Mouse (Mus musculus): ENCODE results near the gene Gm11027. TPM values are rescaled to one million over a fixed set of nuclear protein-coding genes. Genes with fewer than 3 reads are reported as not detected.

Gm11027 gene
- total RNA-seq, 2 experiments from 2014 or later = not detected

GRCm38 (mm10) chr12:116275631-116276030 is 445 bp downstream of the Gm11027 start:
- ATAC-seq (replicated peaks; ENCODE audit: low FRiP score, low TSS enrichment, poor library complexity, severe bottlenecking) = no peak

GRCm38 (mm10) chr12:116276961-116277360 is 1.8 kb downstream of the Gm11027 start:
- ATAC-seq (replicated peaks; ENCODE audit: low FRiP score, low TSS enrichment, poor library complexity, severe bottlenecking) = peak; percentile 31

GRCm38 (mm10) chr12:116278541-116278940 is 3.4 kb downstream of the Gm11027 start:
- ATAC-seq (replicated peaks; ENCODE audit: low FRiP score, low TSS enrichment, poor library complexity, severe bottlenecking) = no peak

- ATAC-seq (replicated peaks; ENCODE audit: low FRiP score, low TSS enrichment, poor library complexity, severe bottlenecking) = no peak
Observed at GRCm38 (mm10) chr12:116279181-116279580, 4.0 kb downstream of the Gm11027 start.

- no peak for ATAC-seq (replicated peaks; ENCODE audit: low FRiP score, low TSS enrichment, poor library complexity, severe bottlenecking)
Observed at GRCm38 (mm10) chr12:116280149-116280652, 5.0 kb downstream of the Gm11027 start.

GRCm38 (mm10) chr12:116280653-116281364 is 5.6 kb downstream of the Gm11027 start, which contains the start of gene Esyt2:
Esyt2 (plus strand) TSS chr12:116281196.
- ATAC-seq (replicated peaks; ENCODE audit: low FRiP score, low TSS enrichment, poor library complexity, severe bottlenecking) = peak; percentile 78

GRCm38 (mm10) chr12:116281427-116282281 is 6.5 kb downstream of the Gm11027 start:
- peak; percentile 13; the same call in 1 of the 2 replicates for ATAC-seq (replicated peaks; ENCODE audit: low FRiP score, low TSS enrichment, poor library complexity, severe bottlenecking)

- ATAC-seq (replicated peaks; ENCODE audit: low FRiP score, low TSS enrichment, poor library complexity, severe bottlenecking) = no peak
Observed at GRCm38 (mm10) chr12:116282856-116283255, 7.7 kb downstream of the Gm11027 start.

- ATAC-seq (replicated peaks; ENCODE audit: low FRiP score, low TSS enrichment, poor library complexity, severe bottlenecking) = peak; percentile 58
Observed at GRCm38 (mm10) chr12:116283511-116283910, 8.3 kb downstream of the Gm11027 start.

GRCm38 (mm10) chr12:116293185-116293584 is 18.0 kb downstream of the Gm11027 start:
- peak; percentile 54 for ATAC-seq (replicated peaks; ENCODE audit: low FRiP score, low TSS enrichment, poor library complexity, severe bottlenecking)

GRCm38 (mm10) chr12:116293599-116294292 is 18.6 kb downstream of the Gm11027 start:
- no peak for ATAC-seq (replicated peaks; ENCODE audit: low FRiP score, low TSS enrichment, poor library complexity, severe bottlenecking)

- ATAC-seq (replicated peaks; ENCODE audit: low FRiP score, low TSS enrichment, poor library complexity, severe bottlenecking) = no peak
Observed at GRCm38 (mm10) chr12:116299906-116300305, 24.7 kb downstream of the Gm11027 start.

- ATAC-seq (replicated peaks; ENCODE audit: low FRiP score, low TSS enrichment, poor library complexity, severe bottlenecking) = peak; percentile 87
Observed at GRCm38 (mm10) chr12:116302181-116302580, 27.0 kb downstream of the Gm11027 start.

GRCm38 (mm10) chr12:116306042-116306441 is 30.9 kb downstream of the Gm11027 start:
- no peak for ATAC-seq (replicated peaks; ENCODE audit: low FRiP score, low TSS enrichment, poor library complexity, severe bottlenecking)

GRCm38 (mm10) chr12:116307870-116308269 is 32.7 kb downstream of the Gm11027 start:
- ATAC-seq (replicated peaks; ENCODE audit: low FRiP score, low TSS enrichment, poor library complexity, severe bottlenecking) = 0 out of 2 replicates have a peak, but pooled peaks have one; percentile 25

- peak; percentile 64 for ATAC-seq (replicated peaks; ENCODE audit: low FRiP score, low TSS enrichment, poor library complexity, severe bottlenecking)
Observed at GRCm38 (mm10) chr12:116308612-116309011, 33.4 kb downstream of the Gm11027 start.

GRCm38 (mm10) chr12:116313816-116314215 is 38.6 kb downstream of the Gm11027 start:
- no peak for ATAC-seq (replicated peaks; ENCODE audit: low FRiP score, low TSS enrichment, poor library complexity, severe bottlenecking)

GRCm38 (mm10) chr12:116315498-116315897 is 40.3 kb downstream of the Gm11027 start:
- 0 out of 2 replicates have a peak, but pooled peaks have one; percentile 8 for ATAC-seq (replicated peaks; ENCODE audit: low FRiP score, low TSS enrichment, poor library complexity, severe bottlenecking)

- ATAC-seq (replicated peaks; ENCODE audit: low FRiP score, low TSS enrichment, poor library complexity, severe bottlenecking) = no peak
Observed at GRCm38 (mm10) chr12:116317818-116318217, 42.6 kb downstream of the Gm11027 start.

Data from megakaryocyte-erythroid progenitor cell, adult 5-6 weeks (primary cell).